Mouse (Mus musculus): ENCODE results near the gene Olfr1036. TPM values are rescaled to one million over a fixed set of nuclear protein-coding genes. Genes with fewer than 3 reads are reported as not detected.
"Not testable (repeated sequence)": the region's sequence is repeated elsewhere in the genome, so short reads cannot be mapped to it uniquely, and the experiment has no call there.

The Olfr1036 gene
- not detected in 2 replicates for polyA plus RNA-seq (2014; fragmentation: Nextera tagmentation; extraction: Ambion mirVana)

DNA sequence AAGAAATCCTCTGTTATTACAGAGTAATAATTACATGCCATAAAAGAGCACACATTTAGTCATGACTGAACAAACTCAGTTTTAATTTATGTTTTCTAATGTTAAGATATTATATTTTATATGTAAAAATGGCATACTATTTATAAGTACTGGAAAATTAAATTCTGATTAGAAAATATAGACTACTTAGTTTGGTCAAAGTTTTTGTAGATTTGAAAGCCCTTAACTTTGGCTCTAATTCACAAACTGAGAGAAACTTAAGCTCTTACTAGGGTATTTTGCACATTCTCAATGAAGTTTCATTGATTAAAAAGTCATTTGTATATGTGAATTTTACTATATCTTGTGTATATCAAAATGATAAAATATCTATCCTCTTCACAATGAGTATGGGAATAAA, at the start of gene Olfr1036:
Olfr1036 (plus strand) TSS at position 301 of the 400 bp plus-strand sequence.
- H3K4me3 ChIP-seq (ENCODE audit: low read depth, low read length); H3K4me1 ChIP-seq (ENCODE audit: control insufficient read depth, insufficient read depth, low read length); H3K9ac ChIP-seq (replicated peaks; ENCODE audit: low read depth, low read length); H3K36me3 ChIP-seq (ENCODE audit: control insufficient read depth, insufficient read depth, low read length); H3K9me3 ChIP-seq (ENCODE audit: control insufficient read depth, low read length); H3K27me3 ChIP-seq (ENCODE audit: control insufficient read depth, insufficient read depth, low read length); H3K27ac ChIP-seq (ENCODE audit: low read depth, low read length); H3K4me2 ChIP-seq (ENCODE audit: low read depth, low read length); ATAC-seq (ENCODE audit: low read depth): not testable (repeated sequence)

DNA sequence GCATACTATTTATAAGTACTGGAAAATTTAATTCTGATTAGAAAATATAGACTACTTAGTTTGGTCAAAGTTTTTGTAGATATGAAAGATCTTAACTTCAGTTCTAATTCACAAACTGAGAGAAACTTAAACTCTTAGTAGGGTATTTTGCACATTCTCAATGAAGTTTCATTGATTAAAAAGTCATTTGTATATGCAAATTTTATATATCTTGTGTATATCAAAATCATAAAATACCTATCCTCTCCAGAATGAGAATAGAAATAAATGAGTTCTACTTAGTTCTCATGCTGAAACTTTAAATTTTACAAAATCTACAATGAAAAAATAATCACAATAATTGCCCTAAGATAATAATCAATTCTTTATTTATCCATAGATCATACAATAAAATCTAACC, 28.2 kb upstream of the Olfr1036 start, which contains the start of gene Olfr1034:
Olfr1034 (plus strand) TSS at position 301 of the 400 bp plus-strand sequence.
- no peaks in the 10 kb centered on the region for H3K9me3 ChIP-seq (ENCODE audit: control insufficient read depth, low read length)
- no peak within 1 kb of the TSS for H3K4me3 ChIP-seq (ENCODE audit: low read depth, low read length)
- ATAC-seq (ENCODE audit: low read depth): no peak

DNA sequence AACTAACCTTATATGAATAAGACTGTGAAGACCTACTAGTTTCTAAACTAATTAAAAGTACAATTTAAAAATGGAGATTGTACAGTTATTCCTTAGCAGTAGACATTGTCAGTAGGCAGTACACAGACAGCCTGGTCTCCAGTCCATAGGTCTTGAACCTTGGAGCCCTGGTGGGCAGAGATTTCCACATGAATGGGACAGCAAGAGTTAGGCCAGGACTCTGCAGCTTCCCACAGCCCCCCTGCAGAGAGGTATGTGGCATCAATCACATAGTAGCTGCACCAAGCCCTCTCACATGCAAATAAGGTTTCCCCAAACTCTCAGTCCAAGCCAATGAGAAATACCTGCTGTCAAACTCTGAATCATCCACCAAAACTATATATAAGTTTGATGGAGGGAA, 23.0 kb upstream of the Olfr1036 start:
- H3K9ac ChIP-seq (replicated peaks; ENCODE audit: low read depth, low read length); H3K36me3 ChIP-seq (ENCODE audit: control insufficient read depth, insufficient read depth, low read length); ATAC-seq (ENCODE audit: low read depth); H3K4me2 ChIP-seq (ENCODE audit: low read depth, low read length); H3K27ac ChIP-seq (ENCODE audit: low read depth, low read length); H3K9me3 ChIP-seq (ENCODE audit: control insufficient read depth, low read length); H3K27me3 ChIP-seq (ENCODE audit: control insufficient read depth, insufficient read depth, low read length); H3K4me3 ChIP-seq (ENCODE audit: low read depth, low read length); H3K4me1 ChIP-seq (ENCODE audit: control insufficient read depth, insufficient read depth, low read length): not testable (repeated sequence)

More for the DNA sequence above, 28.2 kb upstream of the Olfr1036 start, which contains the start of gene Olfr1034:
- Histone ChIP-seq H3K27ac (ENCODE audit: low read depth, low read length) (no peak within 1 kb of the TSS), H3K27me3 (ENCODE audit: control insufficient read depth, insufficient read depth, low read length) (no peaks in the 10 kb centered on the region), H3K36me3 (ENCODE audit: control insufficient read depth, insufficient read depth, low read length) (no peaks in the 10 kb centered on the region), H3K9ac (replicated peaks; ENCODE audit: low read depth, low read length) (no peak within 1 kb of the TSS), H3K4me2 (ENCODE audit: low read depth, low read length) (no peak within 1 kb of the TSS), H3K4me1 (ENCODE audit: control insufficient read depth, insufficient read depth, low read length) (no peaks in the 10 kb centered on the region)

DNA sequence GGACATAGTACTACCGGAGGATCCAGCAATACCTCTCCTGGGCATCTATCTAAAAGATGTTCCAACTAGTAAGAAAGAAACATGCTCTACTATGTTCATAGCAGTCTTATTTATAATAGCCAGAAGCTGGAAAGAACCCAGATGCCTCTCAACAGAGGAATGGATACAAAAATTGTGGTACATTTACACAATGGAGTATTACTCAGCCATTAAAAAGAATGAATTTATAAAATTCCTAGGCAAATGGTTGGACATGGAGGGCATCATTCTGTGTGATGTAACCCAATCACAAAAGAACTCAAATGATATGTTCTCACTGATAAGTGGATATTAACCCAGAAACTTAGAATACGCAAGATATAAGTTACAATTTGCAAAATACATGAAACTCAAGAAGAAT, 10.0 kb upstream of the Olfr1036 start:
- not testable (repeated sequence) for H3K4me3 ChIP-seq (ENCODE audit: low read depth, low read length); H3K27me3 ChIP-seq (ENCODE audit: control insufficient read depth, insufficient read depth, low read length); H3K4me1 ChIP-seq (ENCODE audit: control insufficient read depth, insufficient read depth, low read length); H3K9me3 ChIP-seq (ENCODE audit: control insufficient read depth, low read length); H3K36me3 ChIP-seq (ENCODE audit: control insufficient read depth, insufficient read depth, low read length); H3K27ac ChIP-seq (ENCODE audit: low read depth, low read length); H3K9ac ChIP-seq (replicated peaks; ENCODE audit: low read depth, low read length); H3K4me2 ChIP-seq (ENCODE audit: low read depth, low read length); ATAC-seq (ENCODE audit: low read depth)
- WGBS: 97% methylated on average over 2 of the region's 2 CpGs

- Histone ChIP-seq H3K27me3 (ENCODE audit: control insufficient read depth, insufficient read depth, low read length) (no peaks in the 10 kb centered on the region), H3K27ac (ENCODE audit: low read depth, low read length) (no peak overlapping the region), H3K9ac (replicated peaks; ENCODE audit: low read depth, low read length) (no peak overlapping the region), H3K4me2 (ENCODE audit: low read depth, low read length) (no peak overlapping the region), H3K36me3 (ENCODE audit: control insufficient read depth, insufficient read depth, low read length) (no peaks in the 10 kb centered on the region), H3K4me1 (ENCODE audit: control insufficient read depth, insufficient read depth, low read length) (no peaks in the 10 kb centered on the region), H3K9me3 (ENCODE audit: control insufficient read depth, low read length) (no peaks in the 10 kb centered on the region), H3K4me3 (ENCODE audit: low read depth, low read length) (no peak overlapping the region)
- 95% methylated on average over 8 of the region's 8 CpGs for WGBS
- ATAC-seq (ENCODE audit: low read depth): no peak
Observed at GRCm38 (mm10) chr2:86070189-86070588, 3.6 kb upstream of the Olfr1036 start.

GRCm38 (mm10) chr2:86080478-86080877, 6.7 kb downstream of the Olfr1036 start:
- H3K4me2 ChIP-seq (ENCODE audit: low read depth, low read length); H3K4me1 ChIP-seq (ENCODE audit: control insufficient read depth, insufficient read depth, low read length); ATAC-seq (ENCODE audit: low read depth); H3K27ac ChIP-seq (ENCODE audit: low read depth, low read length); H3K27me3 ChIP-seq (ENCODE audit: control insufficient read depth, insufficient read depth, low read length); H3K9me3 ChIP-seq (ENCODE audit: control insufficient read depth, low read length); H3K4me3 ChIP-seq (ENCODE audit: low read depth, low read length); H3K9ac ChIP-seq (replicated peaks; ENCODE audit: low read depth, low read length); H3K36me3 ChIP-seq (ENCODE audit: control insufficient read depth, insufficient read depth, low read length): not testable (repeated sequence)
- WGBS: 87% methylated on average over 1 of the region's 1 CpGs

DNA sequence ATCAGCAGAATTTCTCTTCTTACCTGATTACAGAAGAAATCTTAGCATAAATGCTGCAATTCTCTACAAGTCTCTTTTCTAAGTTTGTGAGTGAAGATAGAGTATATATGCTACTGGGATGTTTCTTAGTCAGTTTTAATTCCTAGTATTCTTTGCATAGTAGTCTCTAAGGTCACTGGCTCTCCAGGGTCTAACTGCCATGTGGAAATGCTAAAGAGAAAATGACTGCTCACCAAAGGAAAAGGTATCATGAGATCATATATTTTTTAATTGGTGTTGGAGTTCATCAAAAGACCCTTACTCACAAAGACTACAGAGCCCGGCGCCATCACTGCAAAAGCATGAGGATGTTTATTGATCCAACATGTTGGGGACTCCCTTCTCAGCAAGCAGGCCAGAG, 13.5 kb downstream of the Olfr1036 start, which contains the start of gene Olfr1037:
Olfr1037 (minus strand) TSS at position 101 of the 400 bp plus-strand sequence.
- no peaks in the 10 kb centered on the region for H3K4me1 ChIP-seq (ENCODE audit: control insufficient read depth, insufficient read depth, low read length)
- H3K27me3 ChIP-seq (ENCODE audit: control insufficient read depth, insufficient read depth, low read length): no peaks in the 10 kb centered on the region
- H3K4me2 ChIP-seq (ENCODE audit: low read depth, low read length): no peak within 1 kb of the TSS
- H3K9me3 ChIP-seq (ENCODE audit: control insufficient read depth, low read length): no peaks in the 10 kb centered on the region
- H3K36me3 ChIP-seq (ENCODE audit: control insufficient read depth, insufficient read depth, low read length): no peaks in the 10 kb centered on the region
- H3K27ac ChIP-seq (ENCODE audit: low read depth, low read length): no peak within 1 kb of the TSS
- ATAC-seq (ENCODE audit: low read depth): no peak
- 91% methylated on average over 2 of the region's 2 CpGs for WGBS
- H3K9ac ChIP-seq (replicated peaks; ENCODE audit: low read depth, low read length): no peak within 1 kb of the TSS
- no peak within 1 kb of the TSS for H3K4me3 ChIP-seq (ENCODE audit: low read depth, low read length)

Other genes starting within 250 kb of the Olfr1036 start
- not detected in 2 replicates for gene Olfr1019, start 228.5 kb upstream of the Olfr1036 start, polyA plus RNA-seq (2014; fragmentation: Nextera tagmentation; extraction: Ambion mirVana)
- not detected in 2 replicates for gene Olfr1020, start 227.0 kb upstream of the Olfr1036 start, polyA plus RNA-seq (2014; fragmentation: Nextera tagmentation; extraction: Ambion mirVana)
- gene Olfr1022, start 205.4 kb upstream of the Olfr1036 start, polyA plus RNA-seq (2014; fragmentation: Nextera tagmentation; extraction: Ambion mirVana): not detected in 2 replicates
- not detected in 2 replicates for gene Olfr1023, start 188.4 kb upstream of the Olfr1036 start, polyA plus RNA-seq (2014; fragmentation: Nextera tagmentation; extraction: Ambion mirVana)
- gene Olfr1024, start 168.9 kb upstream of the Olfr1036 start, polyA plus RNA-seq (2014; fragmentation: Nextera tagmentation; extraction: Ambion mirVana): not detected in 2 replicates
- not detected in 2 replicates for gene Olfr1025-ps1, start 158.8 kb upstream of the Olfr1036 start, polyA plus RNA-seq (2014; fragmentation: Nextera tagmentation; extraction: Ambion mirVana)
- not detected in 2 replicates for gene Olfr1026, start 152.4 kb upstream of the Olfr1036 start, polyA plus RNA-seq (2014; fragmentation: Nextera tagmentation; extraction: Ambion mirVana)
- not detected in 2 replicates for gene Olfr1028, start 123.6 kb upstream of the Olfr1036 start, polyA plus RNA-seq (2014; fragmentation: Nextera tagmentation; extraction: Ambion mirVana)
- gene Olfr1029, start 100.1 kb upstream of the Olfr1036 start, polyA plus RNA-seq (2014; fragmentation: Nextera tagmentation; extraction: Ambion mirVana): not detected in 2 replicates
- not detected in 2 replicates for gene Olfr1030, start 94.7 kb upstream of the Olfr1036 start, polyA plus RNA-seq (2014; fragmentation: Nextera tagmentation; extraction: Ambion mirVana)
- not detected in 2 replicates for gene Olfr1031, start 83.7 kb upstream of the Olfr1036 start, polyA plus RNA-seq (2014; fragmentation: Nextera tagmentation; extraction: Ambion mirVana)
- gene Olfr1032, start 68.5 kb upstream of the Olfr1036 start, polyA plus RNA-seq (2014; fragmentation: Nextera tagmentation; extraction: Ambion mirVana): not detected in 2 replicates
- gene Olfr1033, start 53.4 kb upstream of the Olfr1036 start, polyA plus RNA-seq (2014; fragmentation: Nextera tagmentation; extraction: Ambion mirVana): not detected in 2 replicates
- gene Olfr1034, start 28.1 kb upstream of the Olfr1036 start, polyA plus RNA-seq (2014; fragmentation: Nextera tagmentation; extraction: Ambion mirVana): not detected in 2 replicates
- not detected in 2 replicates for gene Olfr1037, start 13.4 kb downstream of the Olfr1036 start, polyA plus RNA-seq (2014; fragmentation: Nextera tagmentation; extraction: Ambion mirVana)
- gene Olfr1039, start 61.9 kb downstream of the Olfr1036 start, polyA plus RNA-seq (2014; fragmentation: Nextera tagmentation; extraction: Ambion mirVana): not detected in 2 replicates
- not detected in 2 replicates for gene Olfr1040, start 72.7 kb downstream of the Olfr1036 start, polyA plus RNA-seq (2014; fragmentation: Nextera tagmentation; extraction: Ambion mirVana)
- not detected in 2 replicates for gene Olfr1042, start 87.8 kb downstream of the Olfr1036 start, polyA plus RNA-seq (2014; fragmentation: Nextera tagmentation; extraction: Ambion mirVana)
- not detected in 2 replicates for gene Olfr1043, start 93.5 kb downstream of the Olfr1036 start, polyA plus RNA-seq (2014; fragmentation: Nextera tagmentation; extraction: Ambion mirVana)
- gene Olfr1044, start 103.8 kb downstream of the Olfr1036 start, polyA plus RNA-seq (2014; fragmentation: Nextera tagmentation; extraction: Ambion mirVana): not detected in 2 replicates
- gene Olfr52, start 111.7 kb downstream of the Olfr1036 start, polyA plus RNA-seq (2014; fragmentation: Nextera tagmentation; extraction: Ambion mirVana): not detected in 2 replicates
- not detected in 2 replicates for gene Olfr1045, start 129.0 kb downstream of the Olfr1036 start, polyA plus RNA-seq (2014; fragmentation: Nextera tagmentation; extraction: Ambion mirVana)
- not detected in 2 replicates for gene Olfr1046, start 145.3 kb downstream of the Olfr1036 start, polyA plus RNA-seq (2014; fragmentation: Nextera tagmentation; extraction: Ambion mirVana)
- gene Olfr1047, start 157.4 kb downstream of the Olfr1036 start, polyA plus RNA-seq (2014; fragmentation: Nextera tagmentation; extraction: Ambion mirVana): not detected in 2 replicates
- not detected in 2 replicates for gene Olfr1048, start 166.3 kb downstream of the Olfr1036 start, polyA plus RNA-seq (2014; fragmentation: Nextera tagmentation; extraction: Ambion mirVana)
- gene Olfr1049, start 184.3 kb downstream of the Olfr1036 start, polyA plus RNA-seq (2014; fragmentation: Nextera tagmentation; extraction: Ambion mirVana): not detected in 2 replicates
- not detected in 2 replicates for gene Olfr1051, start 205.1 kb downstream of the Olfr1036 start, polyA plus RNA-seq (2014; fragmentation: Nextera tagmentation; extraction: Ambion mirVana)
- not detected in 2 replicates for gene Olfr1052, start 218.5 kb downstream of the Olfr1036 start, polyA plus RNA-seq (2014; fragmentation: Nextera tagmentation; extraction: Ambion mirVana)
- not detected in 2 replicates for gene Olfr1053, start 241.3 kb downstream of the Olfr1036 start, polyA plus RNA-seq (2014; fragmentation: Nextera tagmentation; extraction: Ambion mirVana)

Measured in neural tube, embryonic 14.5 days (tissue).